Comparison of ENCODE assay signal across 20 mouse cellular contexts in the genomic region with DNA sequence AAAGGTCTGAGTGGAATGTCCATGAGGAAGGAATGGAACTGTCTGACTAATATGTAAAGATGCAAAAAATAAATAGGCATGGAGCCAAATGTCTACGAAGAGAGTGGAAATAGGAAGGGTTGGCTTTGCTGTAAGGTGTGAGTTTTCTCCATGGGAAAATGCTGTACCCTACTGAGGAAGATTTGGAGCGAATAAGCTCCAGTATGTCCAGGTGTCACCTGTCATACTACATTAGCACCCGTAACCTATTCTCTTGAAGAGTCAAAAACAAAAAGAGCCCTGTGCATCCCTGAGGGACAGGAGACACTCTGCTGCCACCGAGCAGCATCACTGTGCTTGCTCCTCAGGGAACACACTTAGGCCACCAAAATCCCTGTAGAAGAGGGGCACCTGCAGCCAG.
DNase-seq lines count a peak whose midpoint lies in the region; ATAC-seq and TF ChIP-seq lines count a peak whose summit lies in the region.
"Had no signal": no experiment of that assay in that cellular context is flagged by ENCODE, and none has a peak within 500 bp of the region (broad histone marks: within the 10 kb centered on the region; RNA-seq: fewer than 3 reads in every experiment).

No protein-coding gene starts in this region.

- TF ChIP-seq POLR2A in lung, adult 2 months (IDR thresholded peaks at IDR 0.05; ENCODE audit: borderline replicate concordance, extremely low read depth, low read depth, low read length) = no peak
- TF ChIP-seq POLR2A in cerebellum, adult 2 months (IDR thresholded peaks at IDR 0.05; ENCODE audit: borderline replicate concordance, insufficient read depth, low read length) = no peak

- TF ChIP-seq CTCF in lung, embryonic 14.5 days (IDR thresholded peaks at IDR 0.05; ENCODE audit: low read depth) = no peak
- TF ChIP-seq CTCF in lung, adult 2 months (IDR thresholded peaks at IDR 0.05; ENCODE audit: insufficient read depth, low read length) = no peak
- no peak for TF ChIP-seq CTCF in cerebellum, adult 2 months (IDR thresholded peaks at IDR 0.05; ENCODE audit: borderline replicate concordance, insufficient read depth, low read depth, low read length)

- ATAC-seq in lung, embryonic 14.5 days (ENCODE audit: insufficient read depth) = no peak
- ATAC-seq in forebrain, embryonic 11.5 days (replicated peaks; ENCODE audit: low FRiP score) = no peak
- ATAC-seq: activated CD4-positive, CD25-positive, alpha-beta regulatory T cell, adult 4 months; forebrain, embryonic 16.5 days; intestine, embryonic 15.5 days; Patski had no signal

- no peaks in the 10 kb centered on the region for H3K36me3 ChIP-seq in lung, embryonic 14.5 days (ENCODE audit: insufficient read depth)
- no peaks in the 10 kb centered on the region for H3K36me3 ChIP-seq in forebrain, embryonic 11.5 days (ENCODE audit: control insufficient read depth, insufficient read depth, low read length)
- H3K36me3 ChIP-seq: embryonic facial prominence, embryonic 12.5 days; forebrain, embryonic 12.5 days; heart, embryonic 10.5 days; hindbrain, embryonic 12.5 days; intestine, embryonic 15.5 days had no signal

- H3K4me1 ChIP-seq in lung, embryonic 14.5 days (ENCODE audit: insufficient read depth) = no peaks in the 10 kb centered on the region
- no peaks in the 10 kb centered on the region for H3K4me1 ChIP-seq in lung, adult 2 months (ENCODE audit: control insufficient read depth, insufficient read depth, low read length)
- H3K4me1 ChIP-seq in cerebellum, adult 2 months (ENCODE audit: control insufficient read depth, insufficient read depth, low read length) = no peaks in the 10 kb centered on the region; the same call in 1 of the 2 replicates
- H3K4me1 ChIP-seq in forebrain, embryonic 11.5 days (replicated peaks; ENCODE audit: control insufficient read depth, insufficient read depth, low read length) = no peaks in the 10 kb centered on the region
- H3K4me1 ChIP-seq: embryonic facial prominence, embryonic 12.5 days; forebrain, embryonic 12.5 days; heart, embryonic 10.5 days; hindbrain, embryonic 12.5 days; intestine, embryonic 15.5 days had no signal

- no peaks in the 10 kb centered on the region for H3K27me3 ChIP-seq in lung, embryonic 14.5 days (ENCODE audit: insufficient read depth, low read length)
- H3K27me3 ChIP-seq in cerebellum, adult 2 months (ENCODE audit: control insufficient read depth, insufficient read depth, low read length) = no peaks in the 10 kb centered on the region
- H3K27me3 ChIP-seq in forebrain, embryonic 11.5 days (ENCODE audit: control insufficient read depth, insufficient read depth, low read length) = no peaks in the 10 kb centered on the region
- H3K27me3 ChIP-seq: CH12.LX; embryonic facial prominence, embryonic 12.5 days; forebrain, embryonic 12.5 days; hindbrain, embryonic 12.5 days; intestine, embryonic 15.5 days; Patski had no signal

- no peak overlapping the region for H3K4me3 ChIP-seq in lung, embryonic 14.5 days (ENCODE audit: low read depth, low read length)
- no peak overlapping the region for H3K4me3 ChIP-seq in lung, adult 2 months (replicated peaks; ENCODE audit: extremely low read depth, low read depth, low read length)
- H3K4me3 ChIP-seq in cerebellum, adult 2 months (replicated peaks; ENCODE audit: insufficient read depth, low read depth, low read length) = no peak overlapping the region
- no peak overlapping the region for H3K4me3 ChIP-seq in forebrain, embryonic 11.5 days (ENCODE audit: low read depth, low read length)
- H3K4me3 ChIP-seq: embryonic facial prominence, embryonic 12.5 days; forebrain, embryonic 12.5 days; heart, embryonic 10.5 days; hindbrain, embryonic 12.5 days; intestine, embryonic 15.5 days had no signal

- no peaks in the 10 kb centered on the region for H3K9me3 ChIP-seq in lung, embryonic 14.5 days (ENCODE audit: low read depth, low read length)
- H3K9me3 ChIP-seq in forebrain, embryonic 11.5 days (ENCODE audit: control insufficient read depth, low read length) = no peaks in the 10 kb centered on the region
- H3K9me3 ChIP-seq: embryonic facial prominence, embryonic 12.5 days; forebrain, embryonic 12.5 days; heart, embryonic 10.5 days; hindbrain, embryonic 12.5 days; intestine, embryonic 15.5 days had no signal

- no peak overlapping the region for H3K27ac ChIP-seq in lung, embryonic 14.5 days (ENCODE audit: low read depth)
- H3K27ac ChIP-seq in cerebellum, adult 2 months (ENCODE audit: insufficient read depth, low read length) = no peak overlapping the region
- H3K27ac ChIP-seq in forebrain, embryonic 11.5 days (ENCODE audit: low read depth, low read length) = no peak overlapping the region
- H3K27ac ChIP-seq: embryonic facial prominence, embryonic 12.5 days; forebrain, embryonic 12.5 days; heart, embryonic 10.5 days; hindbrain, embryonic 12.5 days; intestine, embryonic 15.5 days had no signal

- H3K9ac ChIP-seq in lung, embryonic 14.5 days = no peak overlapping the region
- no peak overlapping the region for H3K9ac ChIP-seq in forebrain, embryonic 11.5 days (ENCODE audit: low read length)
- H3K9ac ChIP-seq: embryonic facial prominence, embryonic 12.5 days; forebrain, embryonic 12.5 days; hindbrain, embryonic 12.5 days; intestine, embryonic 15.5 days had no signal

- DNase-seq in lung, embryonic 14.5 days = peak; percentile 7
- no peak for DNase-seq in lung, adult 2 months
- peak; percentile 23 to 57 for DNase-seq in cerebellum, adult 2 months
- peak; percentile 13 to 31 for DNase-seq in cerebellum, postnatal 10 days
- DNase-seq in forebrain, embryonic 11.5 days (ENCODE audit: low spot score) = no peak
- no peak for DNase-seq in spleen, postnatal 14 days (ENCODE audit: low spot score in 2 of 2)
- DNase-seq: adrenal gland, postnatal 14 days; gastrocnemius, postnatal 10 days; heart, adult 18-20 months; heart, postnatal 10 days; heart, postnatal 4 days had no signal

- 80% methylated on average over 4 of the region's 4 CpGs for WGBS in lung, embryonic 14.5 days
- WGBS in lung, adult 2 months = 78% methylated on average over 4 of the region's 4 CpGs
- WGBS in cerebellum, adult 2 months = 21% methylated on average over 4 of the region's 4 CpGs
- WGBS in forebrain, embryonic 11.5 days = 86% methylated on average over 4 of the region's 4 CpGs

- no peak overlapping the region for H3K4me2 ChIP-seq in lung, embryonic 14.5 days
- no peak overlapping the region for H3K4me2 ChIP-seq in forebrain, embryonic 11.5 days (ENCODE audit: low read depth, low read length, severe bottlenecking)
- H3K4me2 ChIP-seq: embryonic facial prominence, embryonic 12.5 days; forebrain, embryonic 12.5 days; hindbrain, embryonic 12.5 days; intestine, embryonic 15.5 days had no signal

Comparison
In these comparisons a context has a peak if more than half of its experiments do, and no peak if none do; other contexts are left out.
1. DNase-seq: peak in lung, embryonic 14.5 days (single experiment), cerebellum, adult 2 months (2 of 2) and cerebellum, postnatal 10 days (2 of 2); none in lung, adult 2 months (single experiment), forebrain, embryonic 11.5 days (single experiment) and spleen, postnatal 14 days (0 of 2).